Mouse (Mus musculus) hindbrain, embryonic 11.5 days (tissue): ENCODE measurements around the gene Mmrn2. TPM values are rescaled to one million over a fixed set of nuclear protein-coding genes. Genes with fewer than 3 reads are reported as not detected.

Experiments used
- ATAC-seq: fragments of 200-750 bp; cut with Nextera tagmentation; 2 replicates; pipeline ENCODE4 v1.8.0; 2017; ENCODE audit warnings: mild to moderate bottlenecking, moderate TSS enrichment, moderate library complexity; ENCODE audit not compliant: low FRiP score
- DNase-seq: peaks from one replicate; pipeline ENCODE4 v3.0.0-alpha.2; 2015; ENCODE audit warnings: low spot score
- H3K27ac ChIP-seq: fragments of 300-500 bp; sonication (generic); 2 replicates; pipeline ENCODE4 v1.5.1; 2014; ENCODE audit warnings: mild to moderate bottlenecking, low read depth, low read length
- H3K27me3 ChIP-seq: fragments of 300-500 bp; sonication (generic); 2 replicates; pipeline ENCODE4 v1.6.1; 2014; ENCODE audit warnings: mild to moderate bottlenecking, low read length, moderate library complexity, mixed read lengths; ENCODE audit not compliant: control insufficient read depth, insufficient read depth
- H3K36me3 ChIP-seq: fragments of 300-500 bp; sonication (generic); 2 replicates; pipeline ENCODE4 v1.6.1; 2014; ENCODE audit warnings: mild to moderate bottlenecking, low read length, moderate library complexity, mixed read lengths; ENCODE audit not compliant: control insufficient read depth, insufficient read depth
- H3K4me1 ChIP-seq: fragments of 300-500 bp; sonication (generic); replicated peaks from 2 replicates; pipeline ENCODE4 v1.6.1; 2014; ENCODE audit warnings: low read length, mixed read lengths; ENCODE audit not compliant: control insufficient read depth, insufficient read depth
- H3K4me2 ChIP-seq: fragments of 300-500 bp; sonication (generic); replicated peaks from 2 replicates; pipeline ENCODE4 v1.6.1; 2014; ENCODE audit warnings: mild to moderate bottlenecking, low read depth, low read length
- H3K4me3 ChIP-seq: fragments of 300-500 bp; sonication (generic); 2 replicates; pipeline ENCODE4 v1.5.1; 2014; ENCODE audit warnings: low read depth, low read length
- H3K9ac ChIP-seq: fragments of 300-500 bp; sonication (generic); 2 replicates; pipeline ENCODE4 v1.6.1; 2014; ENCODE audit warnings: low read depth, low read length
- H3K9me3 ChIP-seq: fragments of 300-500 bp; sonication (generic); 2 replicates; pipeline ENCODE4 v1.6.1; 2016; ENCODE audit warnings: low read length; ENCODE audit not compliant: control insufficient read depth
- WGBS: fragments of 180-500 bp; shearing (Covaris S2); extraction: QIAGEN DNeasy Blood & Tissue Kit; methylation state at CpG from one replicate; pipeline ENCODE4 v1.1.7; 2014; 5-methylcytosine and 5-hydroxymethylcytosine counted together
- polyA plus RNA-seq: library from polyadenylated mRNA; unstranded; fragments of >200 nt; fragmentation: Nextera tagmentation; extraction: Ambion mirVana; gene quantifications from 2 replicates; pipeline ENCODE4 v1.2.1, GENCODE M21; 2014

Gene Mmrn2
- polyA plus RNA-seq: 4.4 and 4.7 TPM in 2 replicates

DNA sequence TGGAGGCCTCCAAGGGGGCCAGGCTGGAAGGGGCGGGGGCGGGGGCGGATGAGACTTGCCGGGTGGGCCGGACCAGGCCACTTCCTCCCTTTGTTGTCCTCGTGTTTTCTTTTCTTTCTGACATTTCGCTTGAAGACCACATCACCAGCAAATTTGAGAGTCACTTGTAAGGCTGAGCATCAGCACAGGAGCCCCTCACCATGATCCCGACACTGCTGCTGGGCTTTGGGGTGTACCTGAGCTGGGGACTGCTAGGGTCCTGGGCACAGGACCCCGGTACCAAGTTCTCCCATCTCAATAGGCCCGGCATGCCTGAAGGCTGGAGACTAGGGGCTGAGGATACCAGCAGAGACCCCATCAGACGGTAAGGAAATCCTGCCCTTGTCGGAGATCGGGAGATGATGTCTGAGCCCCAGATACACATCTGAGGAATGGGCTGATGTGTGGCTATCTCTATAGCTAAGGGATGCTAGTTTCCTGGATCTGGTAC, at the start of gene Mmrn2:
Gene Mmrn2, plus strand, starts transcription at position 51 of the 490 bp plus-strand sequence.
- DNase-seq (no peak), ATAC-seq (no peak)
- Histone ChIP-seq H3K4me3 (peak within 1 kb of the TSS; percentile 4; the same call in 1 of the 2 replicates), H3K9me3 (no peaks in the 10 kb centered on the region), H3K4me2 (no peak within 1 kb of the TSS), H3K27me3 (no peaks in the 10 kb centered on the region), H3K9ac (no peak within 1 kb of the TSS), H3K4me1 (0 out of 2 replicates have a peak, but pooled peaks cover 3% of the 10 kb centered on the region), H3K36me3 (no peaks in the 10 kb centered on the region), H3K27ac (peak within 1 kb of the TSS; percentile 45; the same call in 1 of the 2 replicates)
- WGBS: 80% methylated on average over 13 of the region's 13 CpGs

DNA sequence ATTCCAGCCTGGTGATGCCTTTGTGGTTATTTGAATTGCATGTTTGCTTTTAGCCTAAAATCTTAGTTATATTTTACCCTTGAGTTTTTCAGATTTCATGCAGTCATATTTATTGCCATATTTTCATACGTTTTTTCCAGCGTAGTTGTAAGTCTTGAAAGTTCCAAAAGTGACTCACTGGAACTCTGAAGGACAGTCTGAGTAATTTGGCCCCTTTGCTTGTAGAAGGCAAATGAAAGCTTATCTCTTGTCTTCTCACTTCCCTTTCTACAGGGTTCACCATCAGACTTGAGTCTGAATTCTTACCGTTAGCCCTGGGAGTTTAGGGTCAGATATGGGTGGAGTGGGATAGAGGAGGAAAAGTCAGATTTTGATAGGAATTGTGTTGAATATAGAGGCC, 48.7 kb upstream of the Mmrn2 start:
- no peak overlapping the region for H3K4me3 ChIP-seq
- no peak overlapping the region for H3K4me2 ChIP-seq
- no peaks in the 10 kb centered on the region for H3K4me1 ChIP-seq
- no peaks in the 10 kb centered on the region for H3K9me3 ChIP-seq
- 0 out of 2 replicates have a peak, but pooled peaks cover 6% of the 10 kb centered on the region for H3K36me3 ChIP-seq
- H3K9ac ChIP-seq: no peak overlapping the region
- H3K27ac ChIP-seq: no peak overlapping the region
- H3K27me3 ChIP-seq: no peaks in the 10 kb centered on the region
- no peak for DNase-seq
- ATAC-seq: no peak
- 93% methylated on average over 3 of the region's 3 CpGs for WGBS

DNA sequence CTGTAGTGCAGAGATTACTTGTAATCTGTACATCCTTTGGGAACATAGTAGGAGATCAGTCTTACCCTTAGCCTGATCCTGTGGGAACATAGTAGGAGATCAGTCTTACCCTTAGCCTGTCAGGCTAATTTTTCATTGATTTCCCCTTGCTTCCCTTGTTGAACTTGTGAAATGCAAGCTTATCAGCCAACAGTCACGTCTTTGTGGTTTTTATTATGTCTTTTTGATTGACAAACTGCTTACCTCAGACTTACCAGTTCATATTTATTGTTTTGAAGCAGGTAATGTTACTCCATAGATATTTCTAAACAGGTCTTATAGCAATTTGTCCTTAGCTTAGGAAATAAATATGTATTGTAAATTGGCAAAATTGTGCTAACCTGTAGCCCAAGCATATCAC, 47.6 kb upstream of the Mmrn2 start:
- Histone ChIP-seq H3K27me3 (no peaks in the 10 kb centered on the region), H3K4me1 (no peaks in the 10 kb centered on the region), H3K27ac (no peak overlapping the region), H3K4me2 (no peak overlapping the region), H3K36me3 (0 out of 2 replicates have a peak, but pooled peaks cover 6% of the 10 kb centered on the region), H3K9me3 (no peaks in the 10 kb centered on the region), H3K9ac (no peak overlapping the region), H3K4me3 (no peak overlapping the region)
- no peak for ATAC-seq
- no peak for DNase-seq
- WGBS: 94% methylated on average over 1 of the region's 1 CpGs

DNA sequence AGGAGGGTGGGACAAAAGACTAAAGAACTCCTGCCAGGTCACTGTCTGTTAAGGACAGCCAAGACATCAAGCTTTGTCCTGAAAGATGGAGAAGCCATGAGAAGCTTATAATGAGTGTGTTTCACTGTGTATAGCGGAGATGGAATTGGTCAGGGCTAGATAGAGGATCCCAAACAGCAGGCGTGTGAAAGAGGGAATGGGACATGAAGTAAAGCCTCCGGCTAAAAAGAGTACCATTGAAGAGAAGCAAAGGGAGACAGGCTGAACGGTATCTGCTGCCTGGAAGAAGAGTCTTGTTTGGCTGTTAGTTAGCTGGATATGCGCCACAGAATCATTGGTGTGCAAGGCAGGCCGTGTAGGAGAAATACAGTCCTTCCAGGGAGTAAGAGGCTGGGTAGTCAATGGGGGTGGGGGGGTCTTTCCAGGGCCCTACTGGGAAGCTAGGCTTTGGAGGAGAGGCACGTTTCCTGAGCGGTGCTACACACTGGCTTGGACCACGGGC, 44.6 kb upstream of the Mmrn2 start:
- DNase-seq (no peak), ATAC-seq (no peak)
- WGBS: 91% methylated on average over 9 of the region's 9 CpGs
- Histone ChIP-seq H3K27me3 (no peaks in the 10 kb centered on the region), H3K9me3 (no peaks in the 10 kb centered on the region), H3K27ac (no peak overlapping the region), H3K4me1 (no peaks in the 10 kb centered on the region), H3K4me3 (no peak overlapping the region), H3K4me2 (no peak overlapping the region), H3K36me3 (0 out of 2 replicates have a peak, but pooled peaks cover 12% of the 10 kb centered on the region), H3K9ac (no peak overlapping the region)

DNA sequence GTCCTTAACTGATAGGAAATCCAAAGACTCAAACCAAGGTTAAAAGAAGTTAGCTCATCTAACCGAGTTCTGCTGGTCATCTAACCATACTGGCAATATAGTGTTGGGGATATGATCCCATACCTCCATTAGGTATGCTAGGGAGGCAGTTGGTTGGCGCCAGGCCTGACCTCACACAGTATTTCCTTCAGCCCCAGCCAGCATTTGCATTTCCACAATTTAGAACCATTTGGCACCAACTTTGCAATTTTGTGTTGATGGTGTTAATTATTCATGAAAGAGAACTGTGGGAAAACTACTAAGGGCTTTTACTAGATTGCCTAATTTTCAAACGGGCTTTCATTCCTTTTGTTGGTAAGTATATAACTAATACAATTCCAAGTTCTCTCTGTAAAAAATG, 43.4 kb upstream of the Mmrn2 start:
- no peaks in the 10 kb centered on the region for H3K9me3 ChIP-seq
- ATAC-seq (no peak), DNase-seq (no peak)
- H3K4me3 ChIP-seq: no peak overlapping the region
- no peak overlapping the region for H3K4me2 ChIP-seq
- H3K27me3 ChIP-seq: no peaks in the 10 kb centered on the region
- H3K27ac ChIP-seq: no peak overlapping the region
- no peak overlapping the region for H3K9ac ChIP-seq
- peaks cover 14% of the 10 kb centered on the region; the same call in 1 of the 2 replicates for H3K36me3 ChIP-seq
- no peaks in the 10 kb centered on the region for H3K4me1 ChIP-seq
- WGBS: 94% methylated on average over 3 of the region's 3 CpGs

DNA sequence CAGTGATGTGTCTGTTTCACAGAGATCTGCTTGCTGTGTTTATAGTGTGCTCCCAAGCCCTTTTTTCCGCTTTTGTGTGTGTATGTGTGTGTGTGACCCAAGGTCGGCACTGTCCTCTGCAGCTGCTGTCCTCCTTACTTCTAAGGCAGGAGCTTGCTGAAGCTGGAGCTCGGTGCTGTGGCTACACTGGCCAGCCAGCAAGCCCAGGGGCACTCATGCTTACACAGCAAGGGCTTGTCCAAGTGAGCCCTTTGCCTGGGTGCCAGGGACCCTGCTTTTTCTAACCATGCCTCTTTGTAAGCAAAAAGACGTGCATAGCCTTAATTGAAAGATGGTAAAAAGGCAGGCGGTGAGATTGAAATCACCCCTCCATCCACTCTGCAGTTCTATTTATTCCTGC, 42.8 kb upstream of the Mmrn2 start:
- no peaks in the 10 kb centered on the region for H3K27me3 ChIP-seq
- H3K4me1 ChIP-seq: no peaks in the 10 kb centered on the region
- DNase-seq (no peak), ATAC-seq (no peak)
- no peaks in the 10 kb centered on the region for H3K9me3 ChIP-seq
- H3K36me3 ChIP-seq: peaks cover 15% of the 10 kb centered on the region; the same call in 1 of the 2 replicates
- H3K9ac ChIP-seq: no peak overlapping the region
- WGBS: 91% methylated on average over 5 of the region's 5 CpGs
- no peak overlapping the region for H3K27ac ChIP-seq
- H3K4me3 ChIP-seq: no peak overlapping the region
- H3K4me2 ChIP-seq: no peak overlapping the region

DNA sequence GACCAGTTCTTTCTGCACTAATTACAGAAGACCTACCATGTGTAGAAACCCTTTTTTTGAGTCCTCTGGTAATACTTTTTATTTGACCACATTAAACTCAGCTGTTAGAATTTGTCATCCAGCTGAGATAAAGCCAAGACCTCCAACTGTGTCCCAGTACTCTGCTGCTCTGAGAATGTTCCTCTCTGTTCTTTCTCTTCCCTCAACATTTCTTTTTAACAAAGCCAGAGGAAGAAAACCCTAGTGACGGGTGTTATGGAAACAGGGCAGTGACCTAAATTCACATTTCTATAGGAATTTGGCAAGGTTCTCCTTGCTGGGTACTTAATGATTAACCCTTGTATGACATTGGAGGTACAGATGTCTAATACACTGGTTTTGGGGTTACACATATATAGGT, 35.8 kb upstream of the Mmrn2 start:
- Histone ChIP-seq H3K9ac (no peak overlapping the region), H3K9me3 (no peaks in the 10 kb centered on the region), H3K4me1 (no peaks in the 10 kb centered on the region), H3K27me3 (no peaks in the 10 kb centered on the region), H3K36me3 (peaks cover 18% of the 10 kb centered on the region), H3K4me2 (no peak overlapping the region), H3K27ac (no peak overlapping the region), H3K4me3 (no peak overlapping the region)
- 82% methylated on average over 1 of the region's 1 CpGs for WGBS
- ATAC-seq (no peak), DNase-seq (no peak)

DNA sequence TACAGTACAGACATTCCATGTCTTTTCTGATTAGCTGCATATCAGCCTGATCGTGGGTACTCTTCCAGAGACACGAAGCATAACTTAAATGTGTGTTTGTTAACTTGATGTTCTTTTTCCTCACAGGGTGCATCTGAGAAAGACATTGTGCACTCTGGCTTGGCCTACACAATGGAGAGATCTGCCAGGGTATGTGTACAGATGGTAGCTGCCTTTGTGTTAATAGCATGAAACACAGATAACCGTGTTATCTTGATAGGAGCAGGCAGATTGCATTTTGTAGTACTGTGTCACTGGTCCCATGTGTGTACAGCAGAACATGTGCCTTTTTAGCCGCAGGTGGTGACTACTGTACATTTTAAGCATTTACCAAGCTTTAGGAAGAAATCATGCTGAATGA, 33.3 kb upstream of the Mmrn2 start:
- H3K27me3 ChIP-seq: no peaks in the 10 kb centered on the region
- peaks cover 10% of the 10 kb centered on the region for H3K36me3 ChIP-seq
- DNase-seq (no peak), ATAC-seq (no peak)
- 93% methylated on average over 4 of the region's 4 CpGs for WGBS
- H3K4me2 ChIP-seq: no peak overlapping the region
- no peak overlapping the region for H3K9ac ChIP-seq
- no peak overlapping the region for H3K27ac ChIP-seq
- H3K4me1 ChIP-seq: no peaks in the 10 kb centered on the region
- no peak overlapping the region for H3K4me3 ChIP-seq
- no peaks in the 10 kb centered on the region for H3K9me3 ChIP-seq

DNA sequence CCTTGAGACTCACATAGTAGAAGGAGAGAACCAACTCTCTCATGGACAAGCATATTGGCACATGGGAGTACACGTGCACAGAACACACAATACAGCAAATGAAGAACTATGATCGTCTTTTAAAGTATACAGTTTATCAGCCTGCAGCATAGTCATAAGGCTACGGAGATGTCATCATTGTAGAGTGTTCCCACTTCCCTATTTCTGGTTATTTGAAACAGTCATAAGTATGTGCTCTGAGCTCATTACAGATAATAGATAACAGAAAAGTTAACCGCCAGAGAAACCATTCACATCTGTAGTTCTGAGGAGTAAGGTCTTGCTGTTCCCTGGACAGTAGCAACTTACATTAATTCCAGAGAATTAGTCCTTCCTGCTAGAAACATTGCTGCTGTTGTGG, 32.2 kb upstream of the Mmrn2 start:
- H3K27me3 ChIP-seq: no peaks in the 10 kb centered on the region
- no peak overlapping the region for H3K4me2 ChIP-seq
- no peaks in the 10 kb centered on the region for H3K4me1 ChIP-seq
- H3K9me3 ChIP-seq: no peaks in the 10 kb centered on the region
- DNase-seq (no peak), ATAC-seq (no peak)
- no peak overlapping the region for H3K4me3 ChIP-seq
- no peak overlapping the region for H3K27ac ChIP-seq
- peaks cover 8% of the 10 kb centered on the region for H3K36me3 ChIP-seq
- WGBS: 94% methylated on average over 4 of the region's 4 CpGs
- no peak overlapping the region for H3K9ac ChIP-seq
